Mouse (Mus musculus) adrenal gland (tissue): ENCODE results near the gene Tfam.

ENCODE experiments used
- intact Hi-C: fragments of 180-260 bp; cut with DNase I; formaldehyde crosslinking; loops from one replicate; pipeline ENCODE4 v1.15.1; 2025

Gene Tfam

DNA sequence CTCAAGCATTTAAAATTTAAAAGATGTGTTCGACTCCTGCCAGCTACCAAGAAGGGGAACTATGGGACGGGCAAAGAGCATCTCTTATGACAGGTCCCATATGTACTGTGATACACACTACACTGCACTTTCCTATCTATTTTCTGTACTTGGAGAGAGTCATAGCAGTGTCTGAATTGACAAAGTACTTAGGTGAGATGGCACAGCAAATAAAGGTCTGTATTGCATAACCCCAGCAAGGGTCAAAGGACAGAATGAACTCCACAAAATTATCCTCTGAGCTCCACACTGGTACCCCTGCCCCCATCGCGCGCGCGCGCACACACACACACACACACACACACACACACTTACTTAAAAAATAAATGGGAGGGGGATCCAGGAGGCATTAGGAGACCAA lies 4.0 kb downstream of the Tfam start:
- intact Hi-C loops: no loop called here

DNA sequence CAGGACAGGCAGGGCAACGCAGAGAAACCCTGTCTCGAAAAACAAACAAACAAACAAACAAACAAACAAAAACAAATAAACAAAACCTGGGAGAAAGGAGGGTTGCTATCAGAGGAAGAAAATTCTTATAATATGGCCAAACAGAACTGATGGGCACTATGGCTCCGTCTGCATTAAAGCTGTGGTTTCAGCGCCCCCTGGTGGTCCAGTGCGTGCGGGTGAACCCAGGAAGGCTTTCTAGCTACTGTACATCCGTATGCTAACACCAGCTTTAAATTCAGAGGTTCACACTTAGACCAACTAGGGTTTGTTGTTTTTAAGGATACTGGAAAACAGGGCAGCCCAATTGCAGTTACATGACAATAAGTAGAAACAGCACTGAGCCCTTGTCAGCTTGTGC lies 12.2 kb downstream of the Tfam start:
- intact Hi-C loops: no loop called here

DNA sequence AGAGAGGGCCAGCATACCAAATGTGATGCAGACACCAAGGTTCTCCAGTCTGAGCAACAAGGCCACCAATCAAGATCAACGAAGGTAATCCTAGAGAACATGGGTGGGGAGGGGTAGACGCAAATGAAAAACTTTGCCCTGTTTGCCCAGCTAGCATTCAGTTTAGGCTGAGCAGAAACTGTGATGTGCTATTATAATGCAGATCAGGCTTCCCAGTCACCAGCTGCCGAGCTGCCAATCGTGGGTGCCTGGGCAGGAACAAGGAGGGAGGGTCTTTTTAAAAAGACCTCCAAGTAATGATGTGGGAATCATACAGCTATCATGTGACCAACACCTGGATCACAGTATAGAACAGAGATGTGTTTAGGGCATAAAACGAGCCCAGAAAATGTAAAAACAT lies 15.0 kb downstream of the Tfam start:
- intact Hi-C loops: no loop called here

DNA sequence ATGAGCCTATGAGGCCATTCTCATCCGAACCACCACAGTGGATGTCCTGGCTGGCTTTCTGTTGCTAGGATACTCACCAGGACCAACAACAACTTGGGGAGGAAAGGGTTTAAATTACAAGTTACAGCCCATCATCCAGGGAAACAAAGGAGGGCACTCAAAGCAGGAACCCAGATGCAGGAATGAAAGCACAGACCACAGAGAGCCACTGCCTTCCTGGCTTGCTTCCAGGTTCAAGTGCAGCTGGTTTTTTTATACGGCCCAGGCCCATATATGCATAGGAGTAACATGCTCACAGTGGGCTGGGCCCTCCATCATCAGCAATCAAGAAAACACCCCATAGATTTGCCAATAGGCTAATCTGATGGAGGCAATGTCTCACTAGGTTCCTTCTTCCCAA lies 15.4 kb downstream of the Tfam start:
- intact Hi-C loops: no loop called here

DNA sequence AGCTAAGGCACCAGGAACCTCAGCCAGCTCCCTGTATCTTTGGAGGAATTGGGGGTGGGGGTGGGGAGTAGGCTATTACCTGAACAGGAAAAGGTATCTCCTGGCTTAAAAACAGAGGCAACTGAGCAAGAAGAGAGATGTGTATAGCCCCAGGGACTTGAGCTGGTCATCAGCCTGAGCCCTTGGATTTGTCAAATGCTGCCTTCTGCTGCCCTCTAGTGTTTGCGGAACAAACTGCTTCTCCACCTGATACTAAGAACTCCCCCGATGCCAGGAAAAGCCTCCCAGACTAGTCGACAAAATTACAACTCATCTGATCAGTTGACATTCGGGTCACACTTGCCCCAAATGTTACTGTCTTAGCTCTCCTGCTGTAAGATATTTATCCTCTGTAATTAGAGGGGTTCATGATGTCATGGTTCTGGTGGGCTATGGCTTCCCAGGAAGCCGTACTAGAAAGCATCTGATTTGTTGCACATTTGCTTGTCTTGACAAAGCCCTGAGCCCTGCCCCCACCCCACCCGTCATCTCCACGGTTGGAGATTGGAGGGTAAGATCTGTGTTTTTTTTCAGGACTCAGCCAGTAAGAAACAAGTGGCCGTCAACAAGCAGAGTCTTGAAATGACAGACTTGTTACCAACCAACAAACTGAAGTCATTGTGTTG lies 19.7 kb downstream of the Tfam start:
- intact Hi-C loops: loop anchor here (10.0 kb wide), 3 partner anchors 224 to 624 kb away; no protein-coding TSS in a partner anchor

DNA sequence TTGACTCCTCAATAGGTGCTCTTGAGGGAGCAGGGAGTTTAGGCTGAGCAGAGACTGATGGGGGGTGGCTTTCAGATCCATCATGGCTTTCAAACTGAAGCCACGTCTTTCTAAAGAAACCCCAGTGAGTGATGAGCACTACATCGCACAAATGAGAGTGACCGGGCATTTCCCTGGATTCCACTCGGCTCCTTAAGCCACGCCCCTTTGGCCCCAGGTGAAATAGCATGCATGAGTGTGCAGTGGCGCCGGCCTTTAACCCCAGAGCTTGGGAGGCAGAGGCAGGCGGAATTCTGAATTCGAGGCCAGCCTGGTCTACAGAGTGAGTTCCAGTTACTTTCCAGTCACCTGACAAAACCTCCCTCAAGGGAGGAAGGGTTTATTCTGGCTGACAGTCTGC lies 22.1 kb downstream of the Tfam start:
- intact Hi-C loops: loop anchor here (10.0 kb wide), 3 partner anchors 221 to 621 kb away; no protein-coding TSS in a partner anchor

DNA sequence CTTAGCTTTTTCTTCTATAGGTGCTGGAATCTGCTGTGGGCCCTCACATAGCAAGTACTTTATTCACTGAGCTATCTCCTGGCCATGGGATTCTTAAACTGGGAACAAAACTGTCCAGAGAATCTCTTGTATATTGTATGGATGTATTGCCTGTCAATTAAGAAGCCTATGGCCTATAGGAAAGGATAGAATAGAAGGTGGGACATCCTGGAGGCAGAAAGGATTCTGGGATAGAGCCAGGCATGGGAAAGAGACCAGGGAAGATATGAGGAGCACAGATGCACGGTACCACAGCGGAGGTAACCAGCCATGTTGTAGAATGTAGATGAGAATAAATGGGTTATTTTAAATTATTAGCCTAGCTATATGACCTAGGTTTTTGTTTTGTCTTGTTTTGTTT lies 36.6 kb downstream of the Tfam start:
- intact Hi-C loops: no loop called here

DNA sequence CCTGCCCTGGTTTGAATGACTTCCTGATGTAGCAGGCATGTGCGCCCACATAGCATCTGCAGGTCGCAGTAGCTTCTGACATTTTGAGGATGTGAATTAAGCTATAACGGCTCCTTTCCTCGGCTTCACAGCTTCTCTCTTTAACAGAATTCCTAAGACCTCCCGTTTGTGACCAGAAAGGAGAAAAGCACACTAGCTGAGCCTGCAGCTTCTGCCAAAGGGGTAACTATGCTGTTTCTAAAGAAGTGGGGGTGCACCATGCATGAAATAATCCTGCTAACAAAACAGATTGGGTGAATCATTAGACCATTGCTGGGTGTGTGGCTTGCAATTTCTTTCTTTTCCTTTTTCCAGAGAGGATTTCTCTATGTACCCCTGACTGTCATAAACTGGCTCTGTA lies 37.1 kb downstream of the Tfam start:
- intact Hi-C loops: no loop called here

DNA sequence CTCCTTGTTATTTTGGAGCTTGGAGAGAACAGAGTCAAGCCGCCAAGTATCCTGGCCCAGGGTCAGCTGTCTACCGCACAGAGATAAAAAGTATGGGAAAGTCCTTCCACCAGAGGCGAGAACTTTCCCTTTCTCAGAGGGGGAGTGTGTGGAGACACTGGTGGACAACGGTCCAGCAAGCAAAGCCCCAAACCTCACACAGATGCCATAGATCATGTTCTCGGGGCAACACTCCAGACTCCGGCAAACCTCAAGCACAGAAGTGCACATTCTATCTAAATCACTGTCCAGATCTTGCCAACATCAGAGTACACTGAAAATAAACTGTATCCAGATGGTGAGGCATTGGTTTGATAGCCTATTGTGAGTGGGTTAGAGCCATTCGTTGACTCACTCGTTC lies 39.4 kb downstream of the Tfam start:
- intact Hi-C loops: no loop called here

DNA sequence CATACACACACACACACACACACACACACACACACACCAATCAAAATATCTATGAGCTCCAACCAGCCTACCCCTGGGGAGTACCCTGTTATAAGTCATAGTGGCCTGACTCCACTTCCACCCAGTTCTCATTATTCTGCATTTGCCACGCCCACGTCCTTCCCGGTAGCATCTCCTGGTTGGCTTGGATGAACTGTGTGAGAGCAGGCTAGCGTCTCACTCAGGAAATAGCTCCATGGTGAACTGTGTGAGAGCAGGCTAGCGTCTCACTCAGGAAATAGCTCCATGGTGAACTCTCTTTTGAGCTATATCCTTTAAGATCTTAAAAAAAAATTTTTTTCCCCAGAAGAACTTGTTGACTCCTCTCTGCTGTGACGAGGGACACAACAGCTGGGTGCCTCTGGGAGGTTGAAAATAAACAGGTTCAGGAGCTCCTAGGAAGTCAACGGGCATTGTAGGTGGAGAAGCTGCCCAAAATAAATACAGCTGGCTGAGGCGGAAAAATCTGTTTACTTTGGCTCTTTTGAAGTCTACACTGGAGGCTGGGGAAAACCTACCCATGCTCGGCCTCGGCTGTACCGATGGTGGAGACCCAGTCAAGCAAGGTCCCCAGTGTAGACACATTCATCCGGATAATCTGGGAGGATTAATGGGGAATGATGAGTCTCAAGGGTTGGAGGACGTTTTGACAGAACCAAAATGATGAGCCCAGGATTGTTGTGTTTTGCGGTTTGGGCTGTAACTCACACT lies 40.9 kb downstream of the Tfam start:
- intact Hi-C loops: no loop called here

DNA sequence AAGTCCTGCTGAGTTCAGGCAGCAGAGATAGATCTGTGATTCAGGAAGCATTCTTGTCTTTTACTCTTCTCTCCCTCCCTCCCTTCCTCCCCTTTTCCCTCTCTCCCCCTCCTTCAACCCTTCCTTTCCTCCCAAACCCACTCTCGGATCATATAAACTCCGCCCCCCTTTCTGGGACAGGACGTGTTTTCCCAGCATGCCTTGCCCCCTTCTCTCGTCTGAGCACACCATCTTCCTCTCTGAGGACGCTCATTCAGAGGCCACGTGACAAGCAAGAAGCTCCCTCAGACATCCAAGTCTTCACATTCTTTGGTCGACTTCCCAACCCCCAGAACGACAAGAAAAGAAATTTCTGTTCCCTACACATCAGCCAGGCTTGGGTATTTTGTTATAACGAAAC lies 42.6 kb downstream of the Tfam start:
- intact Hi-C loops: no loop called here

DNA sequence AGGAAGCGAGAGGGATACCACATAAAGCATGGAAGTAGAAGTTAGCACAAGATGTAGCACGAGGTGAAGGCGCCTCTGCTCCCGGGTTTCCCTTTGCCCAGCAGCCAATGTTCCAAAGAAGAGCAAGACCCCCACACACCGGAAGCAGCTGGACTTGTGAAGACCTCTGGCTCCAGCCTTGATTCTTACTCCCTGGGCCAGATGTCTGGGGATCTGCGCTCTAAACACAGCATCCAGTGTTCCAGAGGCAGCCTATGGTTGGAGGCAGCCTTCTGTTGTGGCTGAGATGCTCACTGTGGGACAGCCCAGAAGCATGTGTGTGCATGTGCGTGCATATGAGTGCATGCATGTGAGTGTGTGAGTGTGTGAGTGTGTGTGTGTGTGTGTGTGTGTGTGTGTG lies 43.4 kb downstream of the Tfam start:
- intact Hi-C loops: no loop called here

DNA sequence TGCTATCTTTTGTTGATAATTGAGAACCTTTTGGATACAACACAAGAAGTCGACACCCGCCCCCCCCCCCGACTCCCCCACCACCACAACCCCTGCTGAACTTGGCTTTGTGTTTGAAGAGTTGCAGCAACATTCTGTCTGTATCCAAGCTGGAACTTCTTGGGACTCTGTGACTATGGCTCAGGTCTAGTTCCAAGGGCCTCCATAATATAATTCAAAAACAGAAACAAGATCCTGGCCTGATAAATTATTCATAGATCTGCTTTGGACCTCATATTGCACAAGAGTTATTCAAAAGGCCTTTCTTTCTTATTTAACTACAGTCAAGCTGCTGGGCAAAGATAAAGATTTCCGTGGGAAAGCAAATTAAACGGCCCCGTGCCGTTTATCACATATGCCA lies 44.8 kb downstream of the Tfam start:
- intact Hi-C loops: no loop called here

DNA sequence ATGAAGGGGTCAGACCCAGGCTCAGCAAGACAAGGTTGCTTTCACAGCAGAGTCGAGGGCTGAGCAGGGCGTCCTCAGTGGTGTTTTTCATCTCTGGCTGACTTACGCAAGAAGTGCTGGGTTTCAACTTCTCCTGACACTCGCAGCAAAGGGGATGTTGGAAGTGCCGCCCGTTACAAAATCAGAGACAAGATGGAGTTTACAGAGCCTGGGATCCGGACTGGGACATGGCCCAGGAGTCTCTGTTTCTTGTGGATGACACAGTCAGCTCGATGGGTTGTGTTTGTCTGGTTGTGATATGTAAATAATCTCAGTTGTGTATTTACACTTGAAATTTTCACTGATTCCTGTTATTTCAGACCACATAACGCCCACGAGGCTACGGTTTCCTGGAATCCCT lies 45.2 kb downstream of the Tfam start:
- intact Hi-C loops: no loop called here

DNA sequence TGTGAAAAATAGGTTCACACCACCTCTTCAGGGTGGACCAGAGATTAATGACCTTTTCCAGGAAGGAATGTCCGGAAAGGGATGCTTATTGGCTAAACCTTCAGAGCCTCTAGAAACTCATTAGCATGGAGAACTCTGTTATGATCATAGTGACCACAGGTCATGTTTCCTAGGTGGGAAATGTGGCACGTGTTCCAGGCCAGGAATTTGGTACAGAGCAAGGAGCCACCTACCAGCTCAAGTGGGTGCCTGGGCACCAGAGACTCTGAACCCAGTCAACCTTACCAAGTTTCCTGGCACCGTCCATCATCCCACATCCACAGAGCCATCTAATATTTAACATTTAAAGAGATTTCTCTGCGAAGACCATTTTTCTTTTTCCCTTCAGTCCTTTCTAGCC lies 49.4 kb downstream of the Tfam start:
- intact Hi-C loops: no loop called here

DNA sequence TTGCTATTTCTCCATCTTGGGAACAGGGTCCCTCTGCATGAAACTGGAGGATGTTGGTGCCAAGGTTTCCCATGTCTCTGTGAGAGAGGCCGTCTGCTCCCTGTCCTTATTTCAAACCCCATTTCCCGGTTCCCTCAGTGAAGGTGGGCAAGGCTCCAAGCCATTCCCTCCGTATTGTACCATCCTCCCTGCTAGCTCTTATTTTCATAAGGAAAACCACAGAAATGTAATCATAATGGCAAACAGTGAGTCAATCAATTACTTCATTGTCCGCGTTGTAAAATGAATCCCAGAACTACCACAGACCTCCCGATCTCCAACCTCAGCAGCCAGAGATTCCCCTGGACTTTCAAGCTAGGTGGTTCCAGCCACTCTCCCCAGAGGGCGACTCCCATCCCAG lies 53.0 kb downstream of the Tfam start:
- intact Hi-C loops: no loop called here

DNA sequence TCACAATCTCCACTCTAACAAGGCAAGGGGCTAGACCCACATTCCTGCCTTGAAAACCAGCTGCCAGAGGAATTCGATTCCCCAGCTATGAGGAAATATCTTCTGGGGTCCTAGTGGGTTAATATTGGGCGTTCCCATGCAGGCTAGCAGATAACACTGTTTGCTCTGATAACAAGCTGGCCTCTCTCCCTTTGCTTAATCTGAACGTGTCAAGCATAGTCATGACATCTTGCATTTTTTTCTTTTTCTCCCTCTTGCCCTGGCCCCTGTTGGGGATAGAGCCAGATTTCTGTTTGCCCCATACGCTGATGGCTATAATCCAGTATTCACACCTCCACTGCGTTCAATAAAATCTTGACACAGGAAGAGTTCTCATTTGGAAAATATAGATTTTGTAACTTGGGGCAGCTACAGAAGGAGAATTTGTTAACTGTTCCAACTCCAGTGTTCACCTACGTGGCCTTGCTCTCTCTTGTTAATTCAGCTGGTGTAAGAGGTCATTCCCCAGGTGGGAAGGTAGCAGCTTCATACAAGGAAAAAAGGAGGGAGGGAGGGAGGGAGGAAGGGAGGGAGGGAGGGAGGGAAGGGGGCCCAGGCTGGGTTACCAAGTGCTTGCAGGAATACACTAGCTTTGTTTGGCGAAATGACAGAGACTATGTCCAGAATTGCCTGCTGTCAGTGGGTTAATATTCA lies 54.6 kb downstream of the Tfam start:
- intact Hi-C loops: no loop called here

DNA sequence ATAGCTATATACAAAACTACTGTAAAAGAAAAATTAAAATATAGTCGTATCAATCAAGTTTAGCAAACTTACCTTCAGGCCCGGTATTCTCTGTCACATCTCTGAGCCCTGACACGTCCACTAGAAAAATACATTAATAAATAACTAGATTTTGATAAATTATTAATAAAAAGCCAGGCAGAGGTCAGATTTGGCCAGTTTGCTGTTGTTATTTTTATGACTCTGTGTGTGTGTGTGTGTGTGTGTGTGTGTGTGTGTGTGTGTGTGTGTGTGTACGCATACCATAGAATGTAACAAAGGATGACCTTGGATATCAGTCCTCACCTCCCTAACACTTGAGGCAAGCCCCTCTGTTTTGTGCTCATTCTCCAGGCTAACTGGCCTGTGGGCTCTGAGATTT lies 56.1 kb downstream of the Tfam start:
- intact Hi-C loops: no loop called here

DNA sequence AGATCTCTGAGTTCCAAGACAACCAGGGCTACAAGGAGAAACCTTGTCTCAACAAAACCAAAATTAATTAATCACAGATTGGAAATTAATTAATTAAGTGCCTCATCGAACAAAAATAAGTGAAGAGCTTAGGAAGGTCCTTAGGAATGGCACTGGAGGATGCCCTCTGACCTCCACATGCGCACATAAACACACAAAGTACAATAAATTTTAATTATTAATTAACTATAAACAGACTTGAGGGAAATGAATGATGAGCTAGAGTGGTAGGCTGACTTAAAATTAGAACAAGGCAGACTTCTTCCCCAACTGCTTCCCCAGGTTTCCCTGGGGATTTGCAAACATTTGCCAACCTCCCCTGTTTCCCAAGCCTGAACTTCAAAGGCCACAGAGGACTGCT lies 57.0 kb downstream of the Tfam start:
- intact Hi-C loops: no loop called here

DNA sequence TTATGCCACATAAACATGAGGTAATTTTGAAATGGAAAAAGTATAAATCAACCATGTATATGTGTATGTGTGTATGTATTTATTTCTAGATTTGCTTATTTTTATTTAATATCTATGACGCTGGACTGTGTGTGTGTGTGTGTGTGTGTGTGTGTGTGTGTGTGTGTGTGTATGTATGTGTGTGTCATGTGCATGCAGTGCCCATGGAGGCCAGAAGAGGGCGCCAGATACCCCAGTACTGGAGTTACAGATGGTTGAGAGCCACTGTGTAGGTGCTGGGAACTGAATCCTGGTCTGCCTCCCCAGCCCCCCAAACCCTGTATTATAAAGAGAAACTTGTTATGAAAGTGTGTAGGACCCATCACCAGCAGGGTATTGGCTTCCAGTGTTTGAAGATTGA lies 58.0 kb downstream of the Tfam start:
- intact Hi-C loops: no loop called here

DNA sequence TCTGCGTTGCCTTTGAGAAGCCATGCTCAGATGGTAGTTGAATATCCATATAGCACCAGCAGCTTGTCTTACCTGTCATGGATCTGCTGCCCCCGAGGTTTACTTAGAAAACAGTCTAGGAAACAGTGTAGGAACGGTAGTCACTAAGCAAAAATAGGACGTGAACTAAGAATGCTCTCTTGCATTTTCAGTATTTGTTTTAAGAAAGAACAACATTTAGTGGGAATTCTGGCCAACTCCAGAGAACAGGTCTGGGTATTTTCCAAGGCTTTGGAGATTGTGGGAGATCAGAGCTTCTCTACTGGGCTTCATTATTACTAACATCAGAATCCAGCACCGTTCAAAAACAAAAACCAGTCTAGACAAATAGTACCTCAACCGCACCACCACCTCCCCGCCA lies 60.9 kb downstream of the Tfam start:
- intact Hi-C loops: no loop called here

DNA sequence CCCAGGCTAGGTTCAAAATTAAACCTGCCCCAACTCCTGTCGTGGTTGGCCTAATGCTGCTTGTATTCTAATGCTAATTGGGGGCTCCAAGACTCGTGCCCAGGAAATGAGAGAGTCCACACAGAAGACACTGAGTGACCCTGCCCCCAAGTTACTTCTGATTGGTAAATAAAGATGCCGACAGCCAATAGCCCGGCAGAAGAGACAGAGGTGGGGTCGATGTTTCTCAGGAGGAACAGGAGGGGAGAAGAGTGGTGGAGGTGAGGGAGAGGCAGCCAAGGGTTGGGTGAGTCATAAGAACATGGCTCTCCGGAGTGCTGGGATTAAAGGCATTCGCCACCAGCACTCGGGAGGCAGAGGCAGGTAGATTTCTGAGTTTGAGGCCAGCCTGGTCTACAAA lies 61.7 kb downstream of the Tfam start:
- intact Hi-C loops: no loop called here
